Mouse (Mus musculus) heart, embryonic 16.5 days (tissue): ENCODE measurements around the gene Ppox. TPM values are rescaled to one million over a fixed set of nuclear protein-coding genes. Genes with fewer than 3 reads are reported as not detected.
A peak's percentile ranks its signal among the peaks of the same experiment; 100 is the strongest.
"Not testable (repeated sequence)": the region's sequence is repeated elsewhere in the genome, so short reads cannot be mapped to it uniquely, and the experiment has no call there.

Source experiments
- ATAC-seq: fragments of 200-750 bp; cut with Nextera tagmentation; replicated peaks from 2 replicates; pipeline ENCODE4 v1.8.0; 2017; ENCODE audit warnings: moderate number of reproducible peaks; ENCODE audit not compliant: insufficient read depth, low FRiP score; ENCODE audit errors: extremely low read depth
- H3K27ac ChIP-seq: fragments of 300-500 bp; sonication (generic); 2 replicates; pipeline ENCODE4 v1.5.1; 2014; ENCODE audit warnings: mild to moderate bottlenecking, low read length, control low read depth, moderate library complexity
- H3K27me3 ChIP-seq: fragments of 300-500 bp; sonication (generic); 2 replicates; pipeline ENCODE4 v1.6.1; 2014; ENCODE audit warnings: low read length, mixed read lengths; ENCODE audit not compliant: control insufficient read depth, insufficient read depth
- H3K36me3 ChIP-seq: fragments of 300-500 bp; sonication (generic); 2 replicates; pipeline ENCODE4 v1.6.1; 2014; ENCODE audit not compliant: control insufficient read depth, insufficient read depth
- H3K4me1 ChIP-seq: fragments of 300-500 bp; sonication (generic); 2 replicates; pipeline ENCODE4 v1.6.1; 2014; ENCODE audit warnings: low read length, mixed read lengths; ENCODE audit not compliant: control insufficient read depth, insufficient read depth
- H3K4me2 ChIP-seq: fragments of 300-500 bp; sonication (generic); 2 replicates; pipeline ENCODE4 v1.6.1; 2014; ENCODE audit warnings: low read depth, mild to moderate bottlenecking, control low read depth, low read length
- H3K4me3 ChIP-seq: fragments of 300-500 bp; sonication (generic); 2 replicates; pipeline ENCODE4 v1.5.1; 2014; ENCODE audit warnings: mild to moderate bottlenecking, control low read depth, low read length
- H3K9ac ChIP-seq: fragments of 300-500 bp; sonication (generic); 2 replicates; pipeline ENCODE4 v1.6.1; 2014; ENCODE audit warnings: low read length, control low read depth
- H3K9me3 ChIP-seq: fragments of 300-500 bp; sonication (generic); replicated peaks from 2 replicates; pipeline ENCODE4 v1.6.1; 2016; ENCODE audit warnings: low read length; ENCODE audit not compliant: control insufficient read depth
- WGBS: fragments of 180-500 bp; shearing (Covaris S2); extraction: QIAGEN DNeasy Blood & Tissue Kit; methylation state at CpG from one replicate; pipeline ENCODE4 v1.1.7; 2014; 5-methylcytosine and 5-hydroxymethylcytosine counted together
- polyA plus RNA-seq: library from polyadenylated mRNA; unstranded; fragments of >200 nt; fragmentation: Nextera tagmentation; extraction: Ambion mirVana; gene quantifications from 2 replicates; pipeline ENCODE4 v1.2.1, GENCODE M21; 2015

The Ppox gene
- polyA plus RNA-seq: 32.4 and 41.9 TPM in 2 replicates

DNA sequence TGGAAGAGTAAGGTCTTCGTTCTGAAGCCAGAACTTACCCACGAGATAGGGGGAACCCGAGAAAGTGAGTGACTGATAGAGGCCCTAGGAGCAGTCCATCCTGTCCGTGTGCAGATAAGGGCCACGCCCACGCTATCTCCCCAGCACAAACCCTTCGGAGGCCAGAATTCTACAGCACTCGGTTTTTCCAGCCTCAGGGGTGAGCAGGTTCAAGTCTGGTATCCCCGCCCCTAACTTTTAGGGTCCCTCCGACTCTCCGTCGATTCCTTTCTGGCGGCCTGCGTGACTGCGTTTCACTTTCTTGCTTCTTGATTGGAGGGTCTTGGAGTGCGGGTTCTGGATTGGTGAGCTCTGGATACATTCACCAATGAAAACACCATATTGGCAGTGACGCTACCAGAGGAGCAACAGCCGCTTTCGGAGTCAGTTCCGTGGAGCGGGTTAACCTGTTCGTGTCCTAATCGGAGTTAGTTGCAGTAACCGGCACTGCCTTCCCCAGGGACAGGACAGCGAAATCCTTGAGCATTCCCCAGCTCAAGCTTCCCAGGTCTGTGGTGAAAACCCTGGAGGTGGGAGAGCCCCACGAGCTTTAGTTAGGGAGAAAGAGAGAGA is at the start of gene Ppox:
Gene Ppox (minus strand): TSS at position 271 of the 612 bp plus-strand sequence.
- WGBS: under 1% methylated on average over 26 of the region's 26 CpGs
- Histone ChIP-seq H3K36me3 (peaks cover 23% of the 10 kb centered on the region), H3K9me3 (no peaks in the 10 kb centered on the region)

GRCm38 (mm10) chr1:171330216-171330560 is 49.2 kb upstream of the Ppox start:
- WGBS: under 1% methylated on average over 4 of the region's 4 CpGs
- Histone ChIP-seq H3K9ac (peak overlapping the region; percentile 99), H3K36me3 (no peaks in the 10 kb centered on the region), H3K4me1 (peaks cover 33% of the 10 kb centered on the region), H3K9me3 (no peaks in the 10 kb centered on the region), H3K27me3 (no peaks in the 10 kb centered on the region), H3K27ac (peak overlapping the region; percentile 100), H3K4me2 (peak overlapping the region; percentile 97), H3K4me3 (peak overlapping the region; percentile 93)
- no peak for ATAC-seq

More for the DNA sequence above, at the start of gene Ppox:
- Histone ChIP-seq H3K27ac (peak within 1 kb of the TSS; percentile 79), H3K4me2 (peak within 1 kb of the TSS; percentile 92), H3K9ac (peak within 1 kb of the TSS; percentile 78), H3K27me3 (no peaks in the 10 kb centered on the region), H3K4me1 (peaks cover 19% of the 10 kb centered on the region), H3K4me3 (peak within 1 kb of the TSS; percentile 86)
- peak; percentile 97 for ATAC-seq

DNA sequence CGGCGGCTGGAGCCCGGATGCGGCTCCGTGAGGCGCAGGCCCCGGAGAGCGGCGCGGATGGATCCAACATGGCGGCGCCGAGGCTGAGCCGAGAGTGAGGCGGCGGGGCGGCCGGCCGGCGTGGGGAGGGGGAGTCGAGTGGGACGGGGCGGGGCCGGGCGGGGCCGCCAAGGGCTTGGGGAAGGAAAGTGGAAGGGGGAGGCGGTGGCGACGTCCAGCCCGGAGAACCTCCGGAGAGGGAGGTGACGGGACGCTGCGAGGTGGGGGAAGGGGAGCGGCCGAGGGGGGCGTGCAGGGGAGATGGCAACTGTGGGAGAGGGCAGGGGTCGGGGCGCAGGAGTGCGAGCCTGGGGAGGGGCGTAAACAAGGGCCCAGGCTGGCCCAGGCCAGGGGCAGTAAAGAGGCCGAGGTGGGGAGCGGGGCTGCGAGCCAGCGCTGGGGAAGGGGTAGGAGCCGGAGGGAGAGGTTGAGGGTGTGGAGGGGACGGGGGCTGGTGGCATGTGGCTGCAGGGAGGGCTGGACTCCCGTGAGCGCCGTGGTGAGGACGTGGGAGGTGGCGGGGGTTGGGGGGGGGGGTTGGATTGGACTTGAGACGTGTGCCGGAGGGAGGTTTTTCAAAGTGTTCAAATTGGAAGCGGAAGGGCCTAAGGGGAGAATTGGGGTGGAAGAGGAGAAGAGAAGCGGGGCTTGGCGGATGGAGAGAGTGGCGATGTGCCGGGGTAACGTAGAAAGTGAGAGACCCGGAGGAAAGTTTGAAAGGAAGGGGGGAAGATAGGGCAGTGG is 48.6 kb upstream of the Ppox start:
- Histone ChIP-seq H3K36me3 (no peaks in the 10 kb centered on the region), H3K27me3 (no peaks in the 10 kb centered on the region), H3K9ac (peak overlapping the region; percentile 99), H3K27ac (peak overlapping the region; percentile 100), H3K9me3 (no peaks in the 10 kb centered on the region), H3K4me2 (peak overlapping the region; percentile 97), H3K4me3 (peak overlapping the region; percentile 93), H3K4me1 (peaks cover 33% of the 10 kb centered on the region)
- peak; percentile 84 for ATAC-seq
- WGBS: under 1% methylated on average over 44 of the region's 61 CpGs

- WGBS: under 1% methylated on average over 41 of the region's 48 CpGs
- peak within 1 kb of the TSS; percentile 97 for H3K4me2 ChIP-seq
- H3K9ac ChIP-seq: peak within 1 kb of the TSS; percentile 99
- no peaks in the 10 kb centered on the region for H3K27me3 ChIP-seq
- H3K9me3 ChIP-seq: no peaks in the 10 kb centered on the region
- peak within 1 kb of the TSS; percentile 93 for H3K4me3 ChIP-seq
- peaks cover 33% of the 10 kb centered on the region for H3K4me1 ChIP-seq
- ATAC-seq: peak; percentile 90
- H3K27ac ChIP-seq: peak within 1 kb of the TSS; percentile 100
- H3K36me3 ChIP-seq: no peaks in the 10 kb centered on the region
These were observed 48.0 kb upstream of the Ppox start, which contains the start of gene Dedd for GRCm38 (mm10) chr1:171328839-171329432. TSS of gene Dedd (plus strand) at chr1:171329145.

DNA sequence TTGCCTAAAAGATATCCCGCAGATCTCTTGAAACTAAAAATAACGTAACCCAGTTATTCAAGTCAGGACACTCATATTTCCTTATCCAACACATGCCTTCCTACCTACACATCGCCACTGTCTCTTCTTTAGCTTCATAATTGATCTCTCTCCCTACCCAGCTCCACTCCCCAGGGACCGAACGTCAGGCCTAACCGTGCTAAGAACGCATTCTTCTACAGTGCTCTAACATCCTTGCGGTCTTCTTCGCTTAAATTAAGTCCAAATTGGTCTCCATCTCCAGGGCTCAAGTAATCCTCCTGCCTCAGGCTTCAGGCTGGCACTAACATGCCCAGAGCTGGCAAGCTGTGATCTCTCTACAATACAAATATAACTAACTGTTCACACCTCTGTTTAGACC is 47.3 kb upstream of the Ppox start:
- ATAC-seq: no peak
- Histone ChIP-seq H3K36me3 (no peaks in the 10 kb centered on the region), H3K4me3 (peak overlapping the region; percentile 93), H3K9me3 (no peaks in the 10 kb centered on the region), H3K4me1 (peaks cover 32% of the 10 kb centered on the region), H3K4me2 (peak overlapping the region; percentile 97), H3K9ac (peak overlapping the region; percentile 99), H3K27ac (peak overlapping the region; percentile 100), H3K27me3 (no peaks in the 10 kb centered on the region)
- WGBS: 15% methylated on average over 9 of the region's 9 CpGs

DNA sequence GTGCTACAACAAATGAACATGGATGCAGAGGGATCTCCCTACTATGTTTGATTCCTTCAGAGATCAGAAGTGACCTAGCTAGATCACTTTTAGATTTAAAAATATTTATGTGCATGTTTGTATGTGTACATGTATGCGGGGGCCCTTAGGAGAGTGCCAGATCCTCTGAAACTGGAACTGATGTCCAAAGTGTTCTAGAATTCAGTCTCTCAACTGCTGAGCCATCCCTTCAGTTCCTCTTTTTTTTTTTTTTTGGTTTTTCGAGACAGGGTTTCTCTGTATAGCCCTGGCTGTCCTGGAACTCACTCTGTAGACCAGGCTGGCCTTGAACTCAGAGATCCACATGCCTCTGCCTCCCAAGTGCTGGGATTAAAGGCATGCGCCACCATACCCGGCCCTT is 45.6 kb upstream of the Ppox start:
- H3K4me1 ChIP-seq: peaks cover 24% of the 10 kb centered on the region
- H3K27ac ChIP-seq, H3K4me3 ChIP-seq, H3K9me3 ChIP-seq, H3K27me3 ChIP-seq, H3K4me2 ChIP-seq, H3K9ac ChIP-seq, ATAC-seq, H3K36me3 ChIP-seq: not testable (repeated sequence)
- 73% methylated on average over 4 of the region's 4 CpGs for WGBS

GRCm38 (mm10) chr1:171325571-171325970 is 44.6 kb upstream of the Ppox start:
- Histone ChIP-seq H3K9me3 (no peaks in the 10 kb centered on the region), H3K27ac (no peak overlapping the region), H3K27me3 (no peaks in the 10 kb centered on the region), H3K9ac (no peak overlapping the region), H3K4me1 (peaks cover 18% of the 10 kb centered on the region), H3K4me2 (no peak overlapping the region), H3K4me3 (no peak overlapping the region), H3K36me3 (no peaks in the 10 kb centered on the region)
- ATAC-seq: no peak
- WGBS: 71% methylated on average over 2 of the region's 2 CpGs

DNA sequence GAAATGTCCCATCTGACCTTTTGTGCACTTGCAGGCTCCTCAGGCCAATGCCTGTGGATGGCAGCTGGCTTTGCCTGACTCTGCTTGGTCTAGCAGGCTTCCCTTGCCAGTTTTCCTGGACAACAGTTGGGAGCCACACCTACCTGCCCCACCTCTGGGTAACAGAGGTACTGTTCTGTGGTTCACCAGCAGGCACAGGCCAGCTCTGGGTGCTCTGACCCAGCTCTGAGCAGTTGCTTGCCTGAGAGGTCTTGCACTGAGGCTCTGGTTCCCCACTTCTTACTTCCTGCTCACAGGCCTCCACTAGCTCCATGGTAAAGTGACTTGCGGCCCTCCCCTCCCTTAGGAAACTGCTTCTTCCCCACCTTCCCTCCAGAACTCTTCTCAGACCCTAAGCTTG is 41.0 kb upstream of the Ppox start:
- no peaks in the 10 kb centered on the region for H3K27me3 ChIP-seq
- no peak overlapping the region for H3K4me3 ChIP-seq
- no peaks in the 10 kb centered on the region for H3K9me3 ChIP-seq
- no peak overlapping the region for H3K27ac ChIP-seq
- WGBS: 90% methylated on average over 1 of the region's 1 CpGs
- H3K4me1 ChIP-seq: 0 out of 2 replicates have a peak, but pooled peaks cover 5% of the 10 kb centered on the region
- no peaks in the 10 kb centered on the region for H3K36me3 ChIP-seq
- ATAC-seq: no peak
- H3K4me2 ChIP-seq: no peak overlapping the region
- no peak overlapping the region for H3K9ac ChIP-seq

DNA sequence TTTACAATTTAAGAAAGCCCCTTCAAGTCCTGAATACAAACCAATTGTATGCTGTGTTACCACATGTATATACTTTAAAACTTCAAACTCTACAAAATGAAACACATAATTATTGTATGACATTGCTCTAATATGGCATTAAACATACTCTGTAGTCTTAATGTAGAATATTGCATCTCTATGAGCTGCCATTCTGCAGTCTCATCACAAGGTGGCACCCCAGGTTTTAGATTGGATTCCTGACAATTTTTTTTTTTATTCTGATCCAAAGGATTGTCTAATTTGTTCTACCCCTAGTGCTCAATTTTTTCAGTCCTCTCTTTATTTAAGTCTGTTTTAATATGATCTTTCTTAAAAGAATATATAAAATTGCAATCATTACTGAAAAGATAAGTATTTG is 40.4 kb upstream of the Ppox start:
- Histone ChIP-seq H3K4me1 (0 out of 2 replicates have a peak, but pooled peaks cover 5% of the 10 kb centered on the region), H3K9me3 (no peaks in the 10 kb centered on the region), H3K4me3 (no peak overlapping the region), H3K4me2 (no peak overlapping the region), H3K9ac (no peak overlapping the region), H3K36me3 (no peaks in the 10 kb centered on the region), H3K27ac (no peak overlapping the region), H3K27me3 (no peaks in the 10 kb centered on the region)
- ATAC-seq: no peak
